Mouse (Mus musculus) heart, postnatal 10 days (tissue): Measurements from ENCODE around the gene Diras2. TPM values are rescaled to one million over a fixed set of nuclear protein-coding genes. Genes with fewer than 3 reads are reported as not detected.
A peak's percentile ranks its signal among the peaks of the same experiment; 100 is the strongest.

Experiments used
- DNase-seq, 2 experiments: peaks; one replicate each; pipeline ENCODE4 v3.0.0; 2021
- intact Hi-C: fragments of 180-260 bp; cut with DNase I; formaldehyde crosslinking; loops from one replicate; pipeline ENCODE4 v1.15.1; 2025
- total RNA-seq, 2 experiments: library from RNA; stranded (reverse); gene quantifications; 2 replicates each; pipeline ENCODE4 v1.2.3; 2021

Gene Diras2
- total RNA-seq, 2 experiments from 2014 or later, result 0.79 to 1.4 TPM

DNA sequence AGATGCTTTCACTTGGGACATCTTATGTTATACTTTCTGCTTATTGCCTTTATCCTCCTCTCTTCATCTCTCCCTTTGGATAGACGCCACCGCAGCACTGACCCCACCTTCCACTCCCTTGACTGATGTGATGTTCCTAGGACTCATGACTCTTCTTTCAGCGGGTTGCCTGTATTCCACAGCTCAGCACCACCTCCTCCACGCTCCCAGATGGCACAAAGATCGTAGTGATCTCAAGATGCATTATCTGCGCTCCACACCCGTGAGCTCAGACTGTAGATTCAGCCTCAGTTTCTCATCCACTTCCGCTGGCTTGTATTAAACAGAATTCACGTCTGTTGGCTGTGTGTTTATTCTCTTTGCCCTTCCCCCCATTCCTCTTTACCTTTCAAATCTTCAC, 23.6 kb upstream of the Diras2 start:
- intact Hi-C loops, result no loop called here

DNA sequence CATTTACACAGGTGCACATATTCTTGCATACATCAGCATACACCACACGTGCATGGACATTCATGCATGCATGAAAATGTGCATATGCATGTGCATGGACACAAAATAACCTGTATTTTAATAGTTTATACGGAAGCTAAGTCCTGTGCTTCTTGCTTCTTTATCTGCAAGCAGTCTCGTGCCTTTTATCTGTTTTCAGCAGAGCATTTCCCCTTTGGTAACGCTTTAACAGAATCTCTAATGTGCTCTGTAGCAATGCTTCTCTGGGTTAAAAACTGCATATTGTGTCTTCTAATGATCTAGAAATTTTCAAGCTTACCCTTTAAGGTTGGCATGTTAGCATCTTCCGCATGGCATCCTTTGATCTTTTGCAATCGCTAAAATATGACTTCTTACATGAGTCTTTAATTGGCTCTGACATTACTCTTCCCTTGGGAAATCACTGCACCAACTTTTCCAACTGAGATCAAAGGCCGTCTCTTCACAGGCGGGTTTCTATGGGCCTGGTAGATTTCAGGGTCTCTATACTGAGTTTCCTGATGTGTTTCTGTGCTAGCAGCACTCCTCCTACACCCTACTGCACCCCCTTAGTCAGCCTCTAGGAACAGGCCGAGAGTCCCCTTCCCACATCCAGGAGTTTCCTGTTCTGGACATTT, 21.9 kb upstream of the Diras2 start:
- no peak for DNase-seq
- intact Hi-C loops, result no loop called here

More for the DNA sequence above, 23.6 kb upstream of the Diras2 start:
- DNase-seq, result no peak

DNA sequence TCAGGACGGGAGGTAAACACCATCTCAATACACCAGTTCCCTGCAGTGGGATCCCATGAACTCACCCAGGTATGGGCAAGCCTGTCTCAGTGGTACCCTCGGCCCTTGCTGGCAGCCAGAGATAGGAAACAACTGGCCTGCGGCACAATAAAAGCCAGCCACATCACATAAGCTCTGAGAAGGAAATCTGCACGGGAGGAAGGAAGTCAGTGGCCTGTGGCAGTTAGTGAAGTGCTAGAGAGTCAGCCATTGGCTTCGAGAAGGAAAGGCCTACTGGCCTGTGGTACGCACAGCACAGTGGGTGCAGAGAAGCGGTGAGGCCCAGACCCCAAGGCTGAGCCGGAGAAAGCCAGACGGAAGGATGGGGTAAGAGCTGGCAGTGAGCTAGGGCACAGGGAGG, 20.2 kb upstream of the Diras2 start:
- no peak for DNase-seq
- intact Hi-C loops, result no loop called here

DNA sequence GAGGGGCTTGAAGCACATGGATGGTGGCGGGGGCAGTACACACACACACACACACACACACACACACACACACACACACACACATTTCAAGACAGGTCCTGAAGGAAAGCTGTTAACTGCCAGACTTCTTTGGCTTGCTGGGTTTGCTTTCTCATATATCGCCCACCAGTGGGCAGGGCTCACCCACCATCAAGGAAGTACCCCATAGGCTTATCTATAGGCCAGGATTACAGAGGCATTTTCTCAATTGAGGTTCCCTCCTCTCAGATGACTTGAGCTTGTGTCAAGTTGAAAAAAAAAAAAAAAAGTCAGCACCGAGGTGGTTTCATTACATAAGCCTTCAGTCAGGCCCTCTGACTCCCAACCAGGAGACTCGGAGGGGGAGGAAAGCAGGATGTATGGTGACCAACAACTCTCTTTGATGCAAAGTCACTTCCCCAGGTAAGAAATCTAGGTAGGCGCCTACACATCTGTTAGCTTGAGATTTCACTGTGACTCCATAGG, 19.7 kb upstream of the Diras2 start:
- DNase-seq, result no peak
- intact Hi-C loops, result no loop called here

DNA sequence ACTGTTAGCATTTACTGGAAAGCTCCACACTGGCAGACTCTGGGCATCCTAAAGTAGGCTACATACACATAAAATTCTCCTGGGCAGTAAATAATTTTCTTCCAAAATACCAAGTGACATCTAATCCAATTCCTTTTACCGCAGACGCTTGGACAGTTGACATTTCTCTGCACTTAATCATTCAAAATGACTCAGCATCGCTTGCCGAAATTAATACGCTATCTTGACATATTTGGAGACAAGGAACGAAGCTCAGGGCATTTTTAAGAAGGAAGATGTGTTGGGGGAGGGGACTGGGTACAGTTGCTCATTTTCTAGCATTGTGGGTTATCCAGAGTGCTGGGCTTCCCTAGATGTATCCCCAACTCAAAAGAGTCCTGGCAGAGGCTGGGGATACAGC, 15.2 kb upstream of the Diras2 start:
- DNase-seq, result no peak
- intact Hi-C loops, result no loop called here

DNA sequence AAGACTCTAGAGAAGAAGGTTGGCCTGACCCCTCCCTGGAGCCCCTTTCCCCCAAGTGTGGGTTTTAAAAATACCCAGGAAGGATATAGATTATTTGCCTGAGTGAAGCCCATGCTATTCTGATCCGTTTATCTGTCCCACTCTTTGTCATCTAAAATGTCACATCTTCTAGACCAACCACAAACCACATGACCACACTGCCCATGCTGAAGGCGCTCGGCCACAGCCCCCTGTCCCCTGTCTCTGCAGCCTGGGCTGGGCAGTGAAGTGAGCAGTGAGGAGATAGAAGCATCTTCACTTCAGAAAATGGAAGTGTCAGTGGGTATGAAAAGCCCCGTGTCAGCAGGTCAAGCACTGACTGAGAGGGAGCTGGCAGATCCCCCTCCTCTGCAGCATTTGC, 11.6 kb upstream of the Diras2 start:
- intact Hi-C loops, result no loop called here
- no peak for DNase-seq

DNA sequence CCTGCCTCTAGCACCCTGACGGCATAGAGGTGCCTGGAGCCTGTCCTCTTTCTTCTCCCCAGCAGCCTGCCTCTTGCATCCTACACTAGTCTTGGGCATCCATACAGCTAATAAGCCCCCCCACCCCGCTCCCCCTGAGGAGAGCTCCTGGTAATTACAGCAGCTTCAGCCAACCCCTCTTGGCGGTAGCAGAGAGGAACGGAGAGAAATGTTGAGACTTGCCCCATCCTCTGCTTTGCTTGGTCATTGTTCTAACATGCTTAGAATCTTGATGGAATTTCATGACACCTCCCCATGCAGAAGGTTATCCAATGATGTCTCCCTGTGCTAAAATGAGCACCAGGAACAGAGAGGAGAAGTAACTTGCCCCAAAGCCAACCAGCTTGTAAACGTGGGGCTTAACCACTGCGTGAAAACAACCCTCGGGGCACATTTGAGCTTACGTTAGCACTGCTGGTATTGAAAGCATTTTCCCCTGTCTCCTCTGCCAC, 11.0 kb upstream of the Diras2 start:
- intact Hi-C loops, result no loop called here
- no peak for DNase-seq

DNA sequence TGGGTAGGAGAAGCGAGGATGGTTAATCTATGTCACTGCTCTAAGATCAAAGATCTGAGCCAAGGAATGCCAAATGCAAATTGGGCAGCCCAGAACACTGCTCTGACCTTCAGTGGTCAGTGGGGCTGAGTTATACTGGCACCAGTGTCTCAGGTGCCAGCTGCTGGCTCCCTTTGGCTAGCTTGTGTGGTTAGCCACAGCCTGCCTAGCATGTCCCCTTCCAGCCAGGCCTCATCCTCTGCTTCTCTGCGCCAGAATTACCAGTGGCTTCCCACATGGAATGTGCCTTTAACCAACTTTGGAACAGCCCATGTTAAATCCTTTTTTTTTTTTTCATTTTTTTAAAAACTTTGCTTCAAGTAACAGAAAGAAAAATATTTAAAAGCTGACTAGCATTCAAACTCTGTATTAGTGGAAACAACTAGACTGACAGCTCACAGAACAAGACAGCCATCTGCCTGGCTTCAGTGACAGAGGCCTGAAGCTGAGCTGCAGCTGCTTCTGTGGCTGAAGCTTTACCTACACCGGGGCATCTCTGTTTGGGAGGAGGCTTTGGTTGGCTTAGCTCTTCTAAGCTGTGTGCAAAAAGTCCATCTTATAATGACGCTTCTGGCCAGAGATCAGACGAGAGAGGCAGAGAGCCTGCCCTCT, 10.4 kb upstream of the Diras2 start:
- intact Hi-C loops, result no loop called here
- no peak for DNase-seq

DNA sequence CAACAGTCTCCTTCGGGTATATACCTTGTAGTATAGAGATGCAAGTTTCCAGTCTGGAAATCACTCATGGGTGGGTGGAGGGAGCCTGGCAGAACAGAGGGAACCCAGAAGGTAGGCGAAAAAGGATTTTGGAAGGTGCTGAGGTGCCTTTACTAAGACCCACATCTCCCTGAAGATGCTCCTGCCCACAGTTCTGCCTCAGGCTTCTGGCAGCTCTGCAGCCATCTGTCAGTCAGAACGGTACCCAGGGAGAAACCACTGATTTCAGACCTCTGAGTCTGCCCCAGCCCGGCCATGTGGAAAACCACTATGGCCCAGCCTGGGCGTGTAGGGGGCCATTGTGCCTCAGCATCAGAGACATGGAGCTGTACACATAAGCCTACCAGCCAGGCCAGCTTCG, 8.4 kb upstream of the Diras2 start:
- intact Hi-C loops, result no loop called here
- no peak for DNase-seq

DNA sequence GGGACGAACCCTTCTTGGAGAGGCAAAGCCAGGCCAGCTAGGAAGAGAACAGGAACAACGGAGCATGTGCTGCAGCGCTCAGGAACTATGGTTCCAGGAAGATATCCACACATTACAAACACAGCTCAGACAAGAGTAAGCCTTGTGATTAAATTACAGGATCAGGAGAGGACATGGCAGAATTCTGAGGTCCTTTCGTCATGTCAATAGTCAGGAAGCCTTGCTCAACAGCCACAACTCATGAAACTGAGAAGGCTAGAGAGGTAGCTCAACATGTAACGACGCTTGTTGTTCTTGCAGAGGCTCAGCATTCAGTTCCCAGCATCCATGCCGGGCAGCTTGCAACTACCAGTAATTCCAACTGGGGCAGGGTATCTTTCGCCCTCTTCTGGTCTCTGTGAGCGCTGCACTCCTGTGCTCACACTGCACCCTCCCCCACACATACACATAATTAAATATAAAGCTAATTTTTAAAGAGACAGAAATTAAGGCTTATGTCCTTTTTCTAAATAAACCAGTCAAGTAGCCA, 7.6 kb upstream of the Diras2 start:
- DNase-seq, result no peak
- intact Hi-C loops, result no loop called here

DNA sequence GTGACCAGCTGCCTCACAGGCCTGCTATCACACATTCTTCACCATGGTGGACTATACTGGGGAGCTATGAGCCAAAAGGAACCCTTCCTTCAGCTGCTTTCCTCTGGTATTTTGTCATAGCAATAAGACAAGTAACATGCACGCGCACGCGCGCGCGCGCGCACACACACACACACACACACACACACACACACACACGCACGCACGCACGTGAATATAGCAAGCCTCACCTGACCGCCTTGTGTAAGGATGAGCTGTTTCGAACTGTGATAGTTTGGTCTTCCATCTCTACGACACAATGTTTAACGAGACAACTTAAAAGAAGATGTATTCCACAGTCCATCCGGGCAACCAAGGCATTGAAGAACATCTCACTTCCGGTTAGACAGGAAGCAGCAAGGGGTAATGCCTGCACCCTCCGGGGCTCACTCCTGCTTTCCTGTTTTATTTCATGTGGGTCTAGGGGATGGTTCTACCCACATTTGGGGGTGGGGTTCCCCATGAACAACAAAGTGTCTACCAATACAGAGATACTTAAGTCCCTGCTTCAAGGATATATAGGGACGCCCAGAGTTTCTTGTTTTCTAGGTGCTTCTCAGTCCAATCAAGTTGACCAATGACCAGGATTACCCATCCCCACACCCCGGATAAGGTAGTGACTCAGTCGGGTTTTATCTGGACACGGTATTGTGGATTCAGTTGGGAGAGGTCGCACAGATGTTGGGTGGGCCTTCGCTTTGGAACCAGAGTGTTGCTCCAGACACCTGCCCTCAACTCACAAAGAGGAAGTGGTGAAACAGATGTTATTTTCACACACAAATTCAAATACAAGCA, 6.9 kb upstream of the Diras2 start:
- DNase-seq, result no peak
- intact Hi-C loops, result no loop called here

DNA sequence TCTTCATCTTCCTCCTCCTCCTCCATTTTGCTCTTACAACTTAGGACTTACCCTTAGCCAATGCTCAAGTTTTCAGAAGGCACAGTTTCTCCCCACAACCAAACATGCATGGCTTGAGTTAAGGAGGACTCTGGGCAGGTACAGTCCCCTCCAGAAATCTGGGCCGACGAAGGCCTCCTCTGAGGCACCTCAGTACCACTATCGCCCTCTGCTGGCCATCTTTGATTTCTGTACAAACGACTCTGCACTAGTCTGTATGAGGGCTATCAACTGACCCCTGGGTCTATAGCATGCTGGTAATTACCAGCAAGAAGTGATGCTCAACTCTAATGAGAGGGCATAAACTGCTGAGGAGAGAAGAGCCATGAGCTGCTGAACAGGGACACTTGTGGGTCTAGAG, 4.5 kb upstream of the Diras2 start:
- intact Hi-C loops, result loop anchor here (1.0 to 2.0 kb wide), 3 partner anchors 260 to 695 kb away; no protein-coding TSS in a partner anchor
- peak; percentile 63 to 82 for DNase-seq

DNA sequence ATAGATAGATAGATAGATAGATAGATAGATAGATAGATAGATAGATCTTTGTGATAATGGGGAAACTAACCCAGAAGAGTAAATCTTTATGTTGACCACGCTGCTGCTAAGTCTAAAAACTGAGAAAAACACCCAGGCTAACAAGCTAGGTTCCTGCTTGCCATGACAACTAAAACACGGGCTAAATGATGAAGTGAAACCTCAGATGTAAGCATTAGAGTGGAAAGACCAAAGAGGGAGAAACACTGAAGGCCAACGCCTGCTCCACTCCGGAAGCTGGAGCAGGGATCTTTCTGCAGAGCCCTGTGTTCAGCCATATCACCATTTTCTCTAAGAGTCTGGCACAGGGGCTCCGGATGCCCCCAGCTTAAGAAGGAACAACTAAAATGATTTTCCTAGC, 2.6 kb upstream of the Diras2 start:
- DNase-seq, result no peak
- intact Hi-C loops, result loop anchor here (2.0 kb wide), 2 partner anchors 91 to 693 kb away; no protein-coding TSS in a partner anchor

DNA sequence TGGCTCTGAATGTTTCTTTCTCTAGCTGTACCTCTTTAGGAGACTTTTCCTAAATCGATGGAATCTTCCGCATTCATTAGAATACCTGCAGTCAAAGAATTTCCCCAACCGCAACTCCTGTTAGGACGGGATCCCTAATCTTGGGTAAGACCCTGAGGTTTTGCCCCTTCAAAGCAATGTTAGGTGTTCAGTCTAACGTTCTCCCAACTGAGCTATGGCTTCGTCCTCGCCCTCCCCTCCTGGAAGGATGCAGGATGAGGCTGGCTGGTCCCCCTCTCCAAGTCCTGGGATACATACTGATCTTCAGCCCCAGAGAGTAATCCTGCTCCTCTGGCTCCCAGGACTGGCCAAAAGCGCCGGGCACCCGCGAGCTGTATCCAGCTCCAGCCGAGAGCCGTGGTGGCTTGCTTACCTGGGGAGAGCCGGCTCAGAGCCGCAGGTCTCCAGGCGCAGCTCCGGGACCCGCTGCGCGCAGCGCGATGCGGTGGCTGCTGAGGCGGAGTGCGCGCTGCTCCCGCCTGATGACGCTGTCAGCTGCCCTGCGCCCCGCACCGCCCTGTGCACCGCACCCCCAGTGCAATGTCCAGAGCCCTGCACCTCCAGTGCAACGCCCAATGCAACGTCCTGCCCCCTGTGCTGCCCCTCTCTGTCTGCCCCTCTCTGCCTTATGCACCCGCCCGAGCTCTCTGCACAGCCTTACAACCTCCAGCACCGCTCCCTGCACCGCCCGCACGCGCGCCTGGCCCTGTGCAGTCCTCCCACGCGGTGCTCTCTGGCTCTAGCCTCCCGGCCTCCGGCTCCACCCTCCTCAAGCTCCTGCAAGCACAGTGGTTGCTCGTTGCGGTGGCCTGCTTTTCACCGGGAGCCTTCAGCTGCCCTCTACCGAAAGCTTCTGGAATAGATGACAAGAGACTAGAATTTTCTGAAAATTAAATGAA, 802 bp downstream of the Diras2 start:
- intact Hi-C loops, result loop anchor here (1.0 kb wide), 1 partner anchor 255 kb away; no protein-coding TSS in a partner anchor

DNA sequence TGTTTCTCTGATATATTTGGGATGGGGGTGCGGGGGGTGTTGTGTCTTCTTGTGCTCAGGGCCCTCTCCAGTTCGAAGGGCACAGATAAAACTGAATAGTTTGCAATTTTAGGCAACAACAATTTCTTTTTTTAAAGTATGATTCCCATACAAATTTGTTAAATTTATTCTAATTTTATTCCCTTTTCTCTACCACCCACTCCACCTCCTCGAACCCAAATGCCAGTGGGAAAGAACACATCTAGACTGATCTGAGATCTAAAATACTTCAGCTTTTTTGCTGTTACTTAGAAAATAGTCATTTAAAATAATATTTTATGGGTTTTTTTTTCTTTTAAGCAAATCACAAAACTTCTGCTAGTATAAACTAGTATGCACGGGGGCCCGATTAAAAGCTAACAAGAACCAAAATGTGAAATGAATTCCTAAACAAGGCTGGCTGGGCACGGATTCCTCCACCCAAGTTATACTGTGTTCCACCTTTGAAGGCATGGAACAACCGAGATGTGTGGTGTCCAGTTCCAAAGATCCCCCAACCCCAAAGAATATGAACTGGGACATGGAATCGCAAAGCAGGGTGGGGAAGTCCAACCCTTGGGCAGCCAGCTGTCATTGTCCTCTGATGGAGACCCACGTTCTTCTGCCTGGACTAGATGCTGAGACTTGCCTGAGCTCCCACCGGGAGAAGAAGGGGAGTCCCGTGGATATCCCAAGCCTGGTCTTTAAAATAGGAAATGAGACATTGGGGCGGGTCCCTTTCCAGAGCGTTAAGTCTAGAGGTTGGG, 1.7 kb downstream of the Diras2 start:
- no peak for DNase-seq
- intact Hi-C loops, result no loop called here

More for the DNA sequence above, 802 bp downstream of the Diras2 start:
- peak; percentile 81 to 84 for DNase-seq

DNA sequence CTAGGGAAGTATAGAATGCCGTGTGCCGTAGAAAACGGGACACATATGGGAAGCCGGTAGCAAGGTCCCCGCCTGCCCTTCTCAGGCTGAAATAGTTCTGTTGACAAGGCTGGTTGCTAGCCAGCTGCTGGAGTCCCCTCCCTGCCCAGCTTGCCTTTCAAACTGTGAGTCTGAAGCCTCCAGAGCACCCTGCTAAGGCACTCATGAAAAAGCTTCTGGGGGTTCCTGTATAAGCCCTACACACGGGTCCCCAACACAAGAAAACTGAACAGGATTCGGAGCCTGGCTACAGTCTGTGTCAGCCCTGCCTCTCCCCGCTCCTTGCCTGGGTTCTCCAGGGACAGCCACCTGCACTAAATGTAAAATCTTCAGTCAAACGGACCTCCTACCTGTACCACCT, 2.3 kb downstream of the Diras2 start:
- peak; percentile 32 to 35 for DNase-seq
- intact Hi-C loops, result no loop called here

DNA sequence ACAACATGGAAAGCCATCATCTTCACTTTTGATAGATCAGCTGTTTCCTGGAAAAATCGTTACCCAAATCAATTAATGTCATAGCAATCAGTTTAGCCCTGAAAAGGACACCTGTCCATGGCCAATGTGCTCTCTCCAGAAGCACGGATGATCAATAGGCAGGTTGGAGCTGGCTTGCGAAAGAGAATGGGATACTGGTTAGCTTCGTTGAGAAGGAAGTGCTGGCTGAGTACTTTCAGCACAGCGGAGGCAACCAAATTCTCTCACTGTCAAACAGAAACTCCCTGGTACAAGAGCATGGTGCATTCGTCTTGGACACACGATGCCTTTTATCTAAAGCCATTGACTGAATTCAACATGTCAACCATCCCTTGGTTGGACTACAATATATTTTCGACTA, 2.8 kb downstream of the Diras2 start:
- no peak for DNase-seq
- intact Hi-C loops, result no loop called here

DNA sequence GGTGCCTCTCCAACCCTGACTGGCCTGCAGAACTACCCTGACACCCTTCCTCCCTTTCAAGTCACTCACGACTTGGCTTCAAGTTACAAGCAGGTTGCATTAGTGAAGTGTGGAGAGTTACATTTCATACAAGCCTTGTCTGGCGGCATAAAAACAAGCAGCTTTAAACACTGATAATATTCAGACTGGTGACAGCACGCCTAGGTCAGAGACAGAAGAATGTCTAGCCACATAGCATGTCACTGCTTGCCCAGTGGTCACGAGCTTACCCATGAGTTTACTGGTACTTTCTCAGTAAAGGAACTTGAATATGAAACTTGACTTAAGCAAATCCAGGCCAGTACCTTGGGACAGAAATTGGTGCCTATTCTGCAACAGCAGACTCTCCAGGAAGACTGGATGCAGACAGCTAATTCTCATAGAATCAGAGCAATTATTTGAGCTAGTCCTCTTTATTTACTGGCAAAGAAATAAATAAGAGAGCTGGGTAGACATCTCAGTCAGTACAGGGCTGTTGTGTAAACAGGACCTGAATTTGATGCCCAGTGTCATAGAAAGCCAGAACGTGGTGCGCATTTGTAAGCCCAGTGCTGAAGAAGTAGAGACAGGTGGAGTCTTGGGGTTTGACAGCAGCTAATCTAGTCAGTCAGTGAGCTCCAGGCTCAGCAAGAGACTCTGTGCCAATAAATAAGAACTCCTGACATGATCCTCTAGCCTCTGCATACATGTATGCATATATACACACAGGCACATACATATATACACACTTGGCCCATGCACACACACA, 4.6 kb downstream of the Diras2 start:
- no peak for DNase-seq
- intact Hi-C loops, result no loop called here
